Mouse (Mus musculus) forebrain, embryonic 13.5 days (tissue): ENCODE measurements at regions not wholly inside any gene's neighbourhood (a gene's known extent, or its start where the extent isn't known, plus 50 kb on each side); places are given as distances from the start of the nearest gene placed in this dataset.

ENCODE experiments used
- ATAC-seq: fragments of 200-750 bp; cut with Nextera tagmentation; 2 replicates; pipeline ENCODE4 v1.8.0; 2017
- H3K27ac ChIP-seq: fragments of 300-500 bp; sonication (generic); 2 replicates; pipeline ENCODE4 v1.5.1; 2015; ENCODE audit warnings: inconsistent platforms, mild to moderate bottlenecking, moderate library complexity
- H3K27me3 ChIP-seq: fragments of 300-500 bp; sonication (generic); 2 replicates; pipeline ENCODE4 v1.6.1; 2015; ENCODE audit warnings: mild to moderate bottlenecking, inconsistent platforms
- H3K36me3 ChIP-seq: fragments of 300-500 bp; sonication (generic); 2 replicates; pipeline ENCODE4 v1.6.1; 2015; ENCODE audit warnings: mild to moderate bottlenecking, inconsistent platforms; ENCODE audit not compliant: poor library complexity, severe bottlenecking
- H3K4me1 ChIP-seq: fragments of 300-500 bp; sonication (generic); 2 replicates; pipeline ENCODE4 v1.6.1; 2015; ENCODE audit warnings: inconsistent platforms
- H3K4me2 ChIP-seq: fragments of 300-500 bp; sonication (generic); 2 replicates; pipeline ENCODE4 v1.6.1; 2015; ENCODE audit warnings: inconsistent platforms, mild to moderate bottlenecking, moderate library complexity
- H3K4me3 ChIP-seq: fragments of 300-500 bp; sonication (generic); 2 replicates; pipeline ENCODE4 v1.5.1; 2015; ENCODE audit warnings: mild to moderate bottlenecking, inconsistent platforms
- H3K9ac ChIP-seq: fragments of 300-500 bp; sonication (generic); 2 replicates; pipeline ENCODE4 v1.6.1; 2015; ENCODE audit warnings: mild to moderate bottlenecking, inconsistent platforms
- H3K9me3 ChIP-seq: fragments of 300-500 bp; sonication (generic); replicated peaks from 2 replicates; pipeline ENCODE4 v1.6.1; 2016; ENCODE audit warnings: inconsistent platforms
- WGBS: fragments of 180-500 bp; shearing (Covaris S2); methylation state at CpG from one replicate; pipeline ENCODE4 v1.1.7; 2015; 5-methylcytosine and 5-hydroxymethylcytosine counted together

GRCm38 (mm10) chrX:145848937-145849783 is 344.2 kb upstream of the Amot start:
- Histone ChIP-seq H3K9me3 (no peaks in the 10 kb centered on the region), H3K4me1 (no peaks in the 10 kb centered on the region), H3K27ac (no peak overlapping the region), H3K36me3 (no peaks in the 10 kb centered on the region), H3K4me3 (no peak overlapping the region), H3K9ac (no peak overlapping the region), H3K27me3 (no peaks in the 10 kb centered on the region), H3K4me2 (no peak overlapping the region)
- ATAC-seq: peak; percentile 21; the same call in 1 of the 2 replicates
- WGBS: 77% methylated on average over 13 of the region's 13 CpGs

GRCm38 (mm10) chrX:145833106-145833505 is 328.1 kb upstream of the Amot start:
- H3K9ac ChIP-seq: no peak overlapping the region
- 80% methylated on average over 1 of the region's 1 CpGs for WGBS
- H3K4me3 ChIP-seq: no peak overlapping the region
- no peaks in the 10 kb centered on the region for H3K9me3 ChIP-seq
- no peaks in the 10 kb centered on the region for H3K36me3 ChIP-seq
- ATAC-seq: no peak
- H3K4me1 ChIP-seq: no peaks in the 10 kb centered on the region
- no peak overlapping the region for H3K27ac ChIP-seq
- no peaks in the 10 kb centered on the region for H3K27me3 ChIP-seq
- no peak overlapping the region for H3K4me2 ChIP-seq

- ATAC-seq: no peak
- Histone ChIP-seq H3K27ac (no peak overlapping the region), H3K4me1 (no peaks in the 10 kb centered on the region), H3K27me3 (no peaks in the 10 kb centered on the region), H3K36me3 (no peaks in the 10 kb centered on the region), H3K9me3 (no peaks in the 10 kb centered on the region), H3K4me2 (no peak overlapping the region), H3K4me3 (no peak overlapping the region), H3K9ac (no peak overlapping the region)
- WGBS: 87% methylated on average over 1 of the region's 1 CpGs
These were observed 308.0 kb upstream of the Amot start for GRCm38 (mm10) chrX:145812995-145813394.
